Mouse (Mus musculus) midbrain, embryonic 11.5 days (tissue): Measurements from ENCODE around the gene 4933428G20Rik. TPM values are rescaled to one million over a fixed set of nuclear protein-coding genes. Genes with fewer than 3 reads are reported as not detected.

Experiments used
- ATAC-seq: fragments of 200-750 bp; cut with Nextera tagmentation; 2 replicates; pipeline ENCODE4 v1.8.0; 2017; ENCODE audit warnings: moderate TSS enrichment, moderate library complexity; ENCODE audit not compliant: low FRiP score
- DNase-seq: peaks from one replicate; pipeline ENCODE4 v3.0.0; 2015; ENCODE audit warnings: low spot score; ENCODE audit errors: missing footprints
- H3K27ac ChIP-seq: fragments of 300-500 bp; sonication (generic); 2 replicates; pipeline ENCODE4 v1.5.1; 2014; ENCODE audit warnings: low read depth, low read length
- H3K27me3 ChIP-seq: fragments of 300-500 bp; sonication (generic); 2 replicates; pipeline ENCODE4 v1.6.1; 2014; ENCODE audit warnings: mild to moderate bottlenecking, low read length, moderate library complexity, mixed read lengths; ENCODE audit not compliant: control insufficient read depth, insufficient read depth
- H3K36me3 ChIP-seq: fragments of 300-500 bp; sonication (generic); 2 replicates; pipeline ENCODE4 v1.6.1; 2014; ENCODE audit warnings: mild to moderate bottlenecking, low read length, moderate library complexity, mixed read lengths; ENCODE audit not compliant: control insufficient read depth, insufficient read depth
- H3K4me1 ChIP-seq: fragments of 300-500 bp; sonication (generic); 2 replicates; pipeline ENCODE4 v1.6.1; 2014; ENCODE audit warnings: low read length; ENCODE audit not compliant: control insufficient read depth, insufficient read depth
- H3K4me2 ChIP-seq: fragments of 300-500 bp; sonication (generic); 2 replicates; pipeline ENCODE4 v1.6.1; 2014; ENCODE audit warnings: mild to moderate bottlenecking, moderate library complexity
- H3K4me3 ChIP-seq: fragments of 300-500 bp; sonication (generic); 2 replicates; pipeline ENCODE4 v1.5.1; 2014; ENCODE audit warnings: low read depth, low read length
- H3K9ac ChIP-seq: fragments of 300-500 bp; sonication (generic); 2 replicates; pipeline ENCODE4 v1.6.1; 2014; ENCODE audit warnings: low read length
- H3K9me3 ChIP-seq: fragments of 300-500 bp; sonication (generic); 2 replicates; pipeline ENCODE4 v1.6.1; 2016; ENCODE audit warnings: low read length; ENCODE audit not compliant: control insufficient read depth
- WGBS: fragments of 180-500 bp; shearing (Covaris S2); extraction: QIAGEN DNeasy Blood & Tissue Kit; methylation state at CpG from one replicate; pipeline ENCODE4 v1.1.7; 2014; 5-methylcytosine and 5-hydroxymethylcytosine counted together
- polyA plus RNA-seq: library from polyadenylated mRNA; unstranded; fragments of >200 nt; fragmentation: Nextera tagmentation; extraction: Ambion mirVana; gene quantifications from 2 replicates; pipeline ENCODE4 v1.2.1, GENCODE M21; 2014

The 4933428G20Rik gene
- polyA plus RNA-seq, 1 experiment from 2014 or later, result not detected

- Histone ChIP-seq H3K27me3 (peaks cover 44% of the 10 kb centered on the region), H3K27ac (no peak overlapping the region), H3K4me3 (no peak overlapping the region), H3K9ac (no peak overlapping the region), H3K4me1 (peaks cover 12% of the 10 kb centered on the region), H3K9me3 (no peaks in the 10 kb centered on the region), H3K4me2 (no peak overlapping the region), H3K36me3 (no peaks in the 10 kb centered on the region)
- ATAC-seq, result no peak
- no peak for DNase-seq
- WGBS, result 40% methylated on average over 9 of the region's 9 CpGs
These were observed 2.2 kb upstream of the 4933428G20Rik start for GRCm38 (mm10) chr11:97502383-97502782.

GRCm38 (mm10) chr11:97500720-97501448 is 744 bp upstream of the 4933428G20Rik start:
- peaks cover 12% of the 10 kb centered on the region for H3K4me1 ChIP-seq
- H3K9me3 ChIP-seq, result no peaks in the 10 kb centered on the region
- H3K9ac ChIP-seq, result peak overlapping the region; percentile 45; the same call in 1 of the 2 replicates
- H3K27ac ChIP-seq, result no peak overlapping the region
- H3K4me2 ChIP-seq, result peak overlapping the region; percentile 69
- H3K4me3 ChIP-seq, result peak overlapping the region; percentile 41
- WGBS, result 10% methylated on average over 51 of the region's 51 CpGs
- no peaks in the 10 kb centered on the region for H3K36me3 ChIP-seq
- peak; percentile 46 for ATAC-seq
- peak; percentile 91 for DNase-seq
- peaks cover 44% of the 10 kb centered on the region for H3K27me3 ChIP-seq

DNA sequence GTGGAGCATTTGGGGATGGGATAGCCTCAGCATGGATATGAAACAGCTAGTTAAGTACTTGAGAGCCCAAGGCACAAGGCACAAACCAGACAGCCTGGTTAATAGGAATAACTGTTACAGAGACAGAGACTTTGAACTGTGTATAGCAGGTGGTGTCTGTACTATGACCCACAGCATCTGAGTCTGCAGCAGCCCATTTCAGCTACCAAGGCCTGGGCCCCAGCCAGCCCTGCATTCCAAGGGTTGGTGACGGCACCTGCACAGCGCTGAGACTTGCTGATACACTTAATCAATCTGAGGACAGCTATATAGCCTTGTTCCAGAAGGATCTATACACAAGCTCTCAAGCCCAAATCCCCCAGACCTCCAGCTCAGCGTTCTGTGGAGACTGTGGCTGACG is 2.6 kb downstream of the 4933428G20Rik start:
- Histone ChIP-seq H3K36me3 (no peaks in the 10 kb centered on the region), H3K4me1 (peaks cover 12% of the 10 kb centered on the region), H3K27me3 (peaks cover 39% of the 10 kb centered on the region), H3K9me3 (no peaks in the 10 kb centered on the region), H3K9ac (no peak overlapping the region), H3K4me2 (no peak overlapping the region), H3K27ac (no peak overlapping the region), H3K4me3 (no peak overlapping the region)
- ATAC-seq (no peak), DNase-seq (no peak)
- 88% methylated on average over 4 of the region's 4 CpGs for WGBS

GRCm38 (mm10) chr11:97492836-97493235 is 7.3 kb downstream of the 4933428G20Rik start:
- Histone ChIP-seq H3K27me3 (no peaks in the 10 kb centered on the region), H3K4me1 (0 out of 2 replicates have a peak, but pooled peaks cover 4% of the 10 kb centered on the region), H3K36me3 (no peaks in the 10 kb centered on the region), H3K4me3 (no peak overlapping the region), H3K9me3 (no peaks in the 10 kb centered on the region), H3K27ac (no peak overlapping the region), H3K4me2 (no peak overlapping the region), H3K9ac (no peak overlapping the region)
- WGBS, result 83% methylated on average over 3 of the region's 3 CpGs
- no peak for DNase-seq
- ATAC-seq, result no peak

- WGBS, result 72% methylated on average over 10 of the region's 10 CpGs
- H3K9me3 ChIP-seq, result no peaks in the 10 kb centered on the region
- ATAC-seq, result no peak
These were observed 8.5 kb downstream of the 4933428G20Rik start for GRCm38 (mm10) chr11:97491640-97492039.

GRCm38 (mm10) chr11:97489589-97490324 is 10.4 kb downstream of the 4933428G20Rik start:
- WGBS, result 21% methylated on average over 16 of the region's 16 CpGs
- no peaks in the 10 kb centered on the region for H3K36me3 ChIP-seq
- no peak overlapping the region for H3K9ac ChIP-seq
- H3K27ac ChIP-seq, result no peak overlapping the region
- ATAC-seq (peak; percentile 66; the same call in 1 of the 2 replicates), DNase-seq (peak; percentile 98)
- 0 out of 2 replicates have a peak, but pooled peaks cover 4% of the 10 kb centered on the region for H3K4me1 ChIP-seq
- no peaks in the 10 kb centered on the region for H3K27me3 ChIP-seq
- H3K4me2 ChIP-seq, result no peak overlapping the region
- no peaks in the 10 kb centered on the region for H3K9me3 ChIP-seq
- H3K4me3 ChIP-seq, result no peak overlapping the region

More at GRCm38 (mm10) chr11:97491640-97492039, 8.5 kb downstream of the 4933428G20Rik start:
- no peak overlapping the region for H3K27ac ChIP-seq
- no peak for DNase-seq
- H3K9ac ChIP-seq, result no peak overlapping the region
- H3K4me3 ChIP-seq, result no peak overlapping the region
- H3K4me2 ChIP-seq, result no peak overlapping the region
- H3K4me1 ChIP-seq, result 0 out of 2 replicates have a peak, but pooled peaks cover 4% of the 10 kb centered on the region
- no peaks in the 10 kb centered on the region for H3K27me3 ChIP-seq
- no peaks in the 10 kb centered on the region for H3K36me3 ChIP-seq

- Histone ChIP-seq H3K4me1 (0 out of 2 replicates have a peak, but pooled peaks cover 4% of the 10 kb centered on the region), H3K27ac (no peak overlapping the region), H3K4me2 (no peak overlapping the region), H3K4me3 (no peak overlapping the region), H3K9ac (no peak overlapping the region), H3K36me3 (no peaks in the 10 kb centered on the region), H3K9me3 (no peaks in the 10 kb centered on the region), H3K27me3 (no peaks in the 10 kb centered on the region)
- DNase-seq, result no peak
- WGBS, result 80% methylated on average over 3 of the region's 3 CpGs
- ATAC-seq, result no peak
These were observed 12.5 kb downstream of the 4933428G20Rik start for GRCm38 (mm10) chr11:97487656-97488055.

- WGBS, result 84% methylated on average over 8 of the region's 8 CpGs
- Histone ChIP-seq H3K4me1 (0 out of 2 replicates have a peak, but pooled peaks cover 4% of the 10 kb centered on the region), H3K27ac (no peak overlapping the region), H3K4me2 (no peak overlapping the region), H3K27me3 (no peaks in the 10 kb centered on the region), H3K4me3 (no peak overlapping the region), H3K9ac (no peak overlapping the region), H3K36me3 (no peaks in the 10 kb centered on the region), H3K9me3 (no peaks in the 10 kb centered on the region)
- no peak for ATAC-seq
- no peak for DNase-seq
These were observed 14.5 kb downstream of the 4933428G20Rik start for GRCm38 (mm10) chr11:97485661-97486060.

- Histone ChIP-seq H3K4me3 (no peak overlapping the region), H3K4me1 (no peaks in the 10 kb centered on the region; the same call in 1 of the 2 replicates), H3K27me3 (no peaks in the 10 kb centered on the region), H3K9me3 (no peaks in the 10 kb centered on the region), H3K36me3 (no peaks in the 10 kb centered on the region), H3K4me2 (no peak overlapping the region), H3K9ac (no peak overlapping the region), H3K27ac (no peak overlapping the region)
- no peak for DNase-seq
- ATAC-seq, result no peak
- 92% methylated on average over 8 of the region's 8 CpGs for WGBS
These were observed 20.3 kb downstream of the 4933428G20Rik start for GRCm38 (mm10) chr11:97479824-97480223.
